Mouse (Mus musculus): ENCODE measurements around the gene Rtn2.

The Rtn2 gene

GRCm38 (mm10) chr7:19268993-19269681, 13.3 kb upstream of the Rtn2 start:
- in situ Hi-C loops (cut with MboI, MseI) = no loop called here

GRCm38 (mm10) chr7:19269721-19270441, 12.5 kb upstream of the Rtn2 start:
- in situ Hi-C loops (cut with MboI, MseI) = loop anchor here in 1 of 2 experiments (10.0 kb wide), 1 partner anchor 655 kb away; the partner anchor contains the start of gene Pvr

GRCm38 (mm10) chr7:19270509-19271237, 11.8 kb upstream of the Rtn2 start:
- in situ Hi-C loops (cut with MboI, MseI) = loop anchor here in 1 of 2 experiments (10.0 kb wide), 1 partner anchor 654 kb away; the partner anchor contains the start of gene Pvr

- in situ Hi-C loops (cut with MboI, MseI) = loop anchor here in 1 of 2 experiments (10.0 kb wide), 1 partner anchor 653 kb away; the partner anchor contains the start of gene Pvr
Observed at GRCm38 (mm10) chr7:19271238-19272172, 10.9 kb upstream of the Rtn2 start, which contains the start of gene Vasp. TSS of gene Vasp (minus strand) at chr7:19271817.

GRCm38 (mm10) chr7:19272173-19272764, 10.2 kb upstream of the Rtn2 start:
- in situ Hi-C loops (cut with MboI, MseI) = loop anchor here in 1 of 2 experiments (10.0 kb wide), 1 partner anchor 653 kb away; the partner anchor contains the start of gene Pvr

- in situ Hi-C loops (cut with MboI, MseI) = loop anchor here in 1 of 2 experiments (10.0 kb wide), 1 partner anchor 649 kb away; the partner anchor contains the start of gene Pvr
Observed at GRCm38 (mm10) chr7:19276253-19276652, 6.2 kb upstream of the Rtn2 start.

GRCm38 (mm10) chr7:19279052-19279451, 3.4 kb upstream of the Rtn2 start:
- in situ Hi-C loops (cut with MboI, MseI) = loop anchor here in 1 of 2 experiments (10.0 kb wide), 1 partner anchor 646 kb away; the partner anchor contains the start of gene Pvr

- in situ Hi-C loops (cut with MboI, MseI) = loop anchor here (5.0 to 10.0 kb wide), 3 partner anchors 37 to 645 kb away; partner anchors contain the start of gene Pvr (in 1 of the 2)
Observed at GRCm38 (mm10) chr7:19279581-19280114, 2.8 kb upstream of the Rtn2 start, which contains the start of gene Ppm1n. TSS of gene Ppm1n (minus strand) at chr7:19280064.

- in situ Hi-C loops (cut with MboI, MseI) = loop anchor here (5.0 kb wide), 2 partner anchors 39 to 124 kb away; no protein-coding TSS in a partner anchor
Observed at GRCm38 (mm10) chr7:19281680-19282304, 632 bp upstream of the Rtn2 start.

GRCm38 (mm10) chr7:19282791-19283405, 474 bp downstream of the Rtn2 start:
- in situ Hi-C loops (cut with MboI, MseI) = loop anchor here (5.0 kb wide), 2 partner anchors 41 to 126 kb away; no protein-coding TSS in a partner anchor

- in situ Hi-C loops (cut with MboI, MseI) = loop anchor here (5.0 kb wide), 2 partner anchors 41 to 126 kb away; no protein-coding TSS in a partner anchor
Observed at GRCm38 (mm10) chr7:19283406-19283804, 981 bp downstream of the Rtn2 start.

- in situ Hi-C loops (cut with MboI, MseI) = loop anchor here (5.0 kb wide), 2 partner anchors 42 to 127 kb away; no protein-coding TSS in a partner anchor
Observed at GRCm38 (mm10) chr7:19284763-19285162, 2.3 kb downstream of the Rtn2 start.

- in situ Hi-C loops (cut with MboI, MseI) = no loop called here
Observed at GRCm38 (mm10) chr7:19290969-19291596, 8.7 kb downstream of the Rtn2 start.

- in situ Hi-C loops (cut with MboI, MseI) = no loop called here
Observed at GRCm38 (mm10) chr7:19295503-19296185, 13.2 kb downstream of the Rtn2 start.

GRCm38 (mm10) chr7:19297034-19297433, 14.6 kb downstream of the Rtn2 start:
- in situ Hi-C loops (cut with MboI, MseI) = no loop called here

- in situ Hi-C loops (cut with MboI, MseI) = no loop called here
Observed at GRCm38 (mm10) chr7:19297794-19298193, 15.4 kb downstream of the Rtn2 start.

GRCm38 (mm10) chr7:19299194-19299593, 16.8 kb downstream of the Rtn2 start:
- in situ Hi-C loops (cut with MboI, MseI) = no loop called here

All from T-helper 17 cell (primary cell).